Mouse (Mus musculus): ENCODE results near the gene Dync2li1. TPM values are rescaled to one million over a fixed set of nuclear protein-coding genes. Genes with fewer than 3 reads are reported as not detected.
A peak's percentile ranks its signal among the peaks of the same experiment; 100 is the strongest.

The Dync2li1 gene
- polyA plus RNA-seq, 1 experiment from 2014 or later = 36.9 TPM

DNA sequence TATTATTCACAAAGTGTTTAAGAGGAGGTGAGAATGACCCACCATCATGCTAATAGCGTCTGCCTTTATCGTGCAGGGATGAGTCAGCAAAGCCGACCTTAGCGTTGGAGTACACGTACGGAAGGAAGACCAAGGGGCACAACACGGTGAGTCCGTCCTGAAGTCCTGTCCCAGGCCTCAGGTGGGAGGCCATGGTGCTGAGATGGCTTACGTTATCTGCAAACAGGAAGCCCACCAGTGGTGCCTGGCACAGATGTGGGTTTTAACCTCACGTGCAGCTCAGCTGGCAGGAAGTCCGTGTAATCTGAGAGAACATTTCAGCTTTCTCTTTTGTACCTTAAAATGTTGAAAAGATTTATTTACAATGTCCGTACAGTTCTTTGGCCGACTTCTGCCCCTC lies 7.1 kb downstream of the Dync2li1 start:
- no peak for ATAC-seq (ENCODE audit: low FRiP score)
- H3K4me2 ChIP-seq = no peak overlapping the region
- H3K9ac ChIP-seq = no peak overlapping the region
- 0 out of 2 replicates have a peak, but pooled peaks cover 8% of the 10 kb centered on the region for H3K36me3 ChIP-seq
- H3K4me1 ChIP-seq (replicated peaks) = 0 out of 2 replicates have a peak, but pooled peaks cover 6% of the 10 kb centered on the region
- H3K27me3 ChIP-seq = no peaks in the 10 kb centered on the region
- H3K9me3 ChIP-seq = no peaks in the 10 kb centered on the region
- H3K27ac ChIP-seq = no peak overlapping the region
- WGBS = 88% methylated on average over 13 of the region's 13 CpGs
- no peak overlapping the region for H3K4me3 ChIP-seq

DNA sequence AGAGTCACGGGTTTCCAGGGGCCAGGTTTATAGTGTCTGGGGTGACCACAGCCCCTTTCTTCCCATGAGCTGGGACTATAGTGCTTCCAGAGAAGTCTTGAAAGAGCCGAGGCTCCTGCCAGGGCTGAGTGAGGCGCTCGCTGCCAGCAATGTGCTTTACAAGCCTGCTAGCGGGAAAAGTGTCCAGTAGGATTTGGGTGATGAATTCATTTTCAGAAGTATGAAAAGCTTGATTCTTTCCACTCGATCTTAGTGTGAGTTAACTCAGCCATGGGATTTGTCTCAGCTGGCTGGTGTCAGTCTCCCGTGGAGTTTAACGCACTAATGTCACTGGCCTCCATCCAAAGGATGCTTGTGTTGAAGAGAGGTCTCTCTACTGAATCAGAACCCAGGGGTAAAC lies 10.0 kb downstream of the Dync2li1 start:
- ATAC-seq (ENCODE audit: low FRiP score) = no peak
- H3K4me2 ChIP-seq = no peak overlapping the region
- no peak overlapping the region for H3K9ac ChIP-seq
- 59% methylated on average over 8 of the region's 8 CpGs for WGBS
- H3K9me3 ChIP-seq = no peaks in the 10 kb centered on the region
- H3K4me1 ChIP-seq (replicated peaks) = 0 out of 2 replicates have a peak, but pooled peaks cover 6% of the 10 kb centered on the region
- 0 out of 2 replicates have a peak, but pooled peaks cover 8% of the 10 kb centered on the region for H3K36me3 ChIP-seq
- H3K27me3 ChIP-seq = no peaks in the 10 kb centered on the region
- H3K4me3 ChIP-seq = no peak overlapping the region
- H3K27ac ChIP-seq = no peak overlapping the region

DNA sequence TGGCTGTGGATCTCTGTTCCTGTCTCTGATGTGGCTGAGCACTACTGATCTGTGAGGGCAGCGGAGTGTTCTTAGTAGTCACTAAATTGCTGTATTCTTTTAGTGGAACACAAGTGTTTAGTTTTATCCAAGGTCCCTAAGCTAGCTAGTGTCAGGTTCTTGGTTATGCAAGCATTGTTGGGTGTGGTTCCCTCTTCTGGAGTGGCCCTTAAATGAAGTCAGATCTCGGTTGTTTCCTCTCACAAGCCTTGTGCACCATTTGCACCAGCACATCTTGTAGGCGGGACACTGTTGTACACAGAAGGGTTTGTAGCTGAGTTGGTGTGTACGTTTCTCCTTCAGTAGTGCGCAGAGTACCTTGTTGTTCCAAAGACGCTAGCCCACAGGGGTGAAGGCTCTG lies 11.7 kb downstream of the Dync2li1 start:
- ATAC-seq (ENCODE audit: low FRiP score) = no peak
- H3K27me3 ChIP-seq = no peaks in the 10 kb centered on the region
- no peaks in the 10 kb centered on the region for H3K9me3 ChIP-seq
- 0 out of 2 replicates have a peak, but pooled peaks cover 6% of the 10 kb centered on the region for H3K4me1 ChIP-seq (replicated peaks)
- H3K4me3 ChIP-seq = no peak overlapping the region
- no peak overlapping the region for H3K4me2 ChIP-seq
- 0 out of 2 replicates have a peak, but pooled peaks cover 3% of the 10 kb centered on the region for H3K36me3 ChIP-seq
- 94% methylated on average over 6 of the region's 6 CpGs for WGBS
- no peak overlapping the region for H3K9ac ChIP-seq
- no peak overlapping the region for H3K27ac ChIP-seq

DNA sequence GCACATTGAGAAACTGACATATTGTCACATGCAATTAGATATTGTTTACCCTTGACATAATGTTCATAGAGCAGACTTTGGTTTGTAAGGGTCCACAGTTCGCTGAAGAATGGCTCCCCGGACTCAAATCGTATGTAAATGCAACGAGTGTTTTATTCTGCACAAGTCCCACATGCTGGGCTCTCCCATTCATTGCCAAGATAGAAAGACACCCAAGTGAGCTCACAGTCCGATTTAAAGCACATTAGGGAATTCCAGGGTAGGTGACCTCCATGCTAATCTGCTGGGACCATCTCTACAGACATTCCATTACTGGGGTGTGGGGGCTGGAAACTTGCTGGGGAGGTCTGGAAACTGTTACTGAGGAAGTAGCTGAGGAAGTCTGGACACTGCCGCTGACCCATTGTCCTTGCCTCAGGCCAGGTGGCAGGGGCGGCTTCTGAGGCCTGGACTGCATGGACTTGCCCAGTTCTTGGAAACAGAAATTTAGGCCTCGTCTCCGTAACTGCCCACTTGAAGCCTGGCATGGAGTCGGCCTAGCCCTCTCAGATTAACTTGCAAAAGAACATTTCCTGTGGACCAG lies 13.6 kb downstream of the Dync2li1 start:
- Histone ChIP-seq H3K4me3 (no peak overlapping the region), H3K36me3 (no peaks in the 10 kb centered on the region), H3K9ac (no peak overlapping the region), H3K27me3 (no peaks in the 10 kb centered on the region), H3K4me2 (no peak overlapping the region), H3K9me3 (no peaks in the 10 kb centered on the region), H3K4me1 (replicated peaks) (0 out of 2 replicates have a peak, but pooled peaks cover 6% of the 10 kb centered on the region), H3K27ac (no peak overlapping the region)
- 63% methylated on average over 10 of the region's 10 CpGs for WGBS
- ATAC-seq (ENCODE audit: low FRiP score) = no peak

DNA sequence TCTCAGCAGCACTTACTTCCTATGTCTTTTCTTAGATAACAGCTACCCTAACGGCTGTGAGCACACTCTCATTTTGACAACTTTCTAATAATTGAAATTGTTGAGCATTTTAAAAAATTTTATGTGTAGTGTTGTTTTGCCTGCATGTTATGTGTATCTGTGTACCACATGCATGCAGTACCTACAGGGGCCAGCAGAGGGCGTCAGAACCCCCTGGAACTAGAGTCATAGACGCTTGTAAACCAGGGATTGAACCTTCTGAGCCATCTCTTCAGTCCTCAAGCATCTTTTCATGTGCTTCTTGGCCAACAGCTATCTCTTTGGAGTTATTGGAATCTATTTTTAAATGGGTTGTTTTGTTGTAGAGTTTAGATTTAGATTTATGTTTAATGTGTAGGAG lies 15.6 kb downstream of the Dync2li1 start:
- Histone ChIP-seq H3K9me3 (no peaks in the 10 kb centered on the region), H3K9ac (no peak overlapping the region), H3K4me1 (replicated peaks) (no peaks in the 10 kb centered on the region), H3K27me3 (no peaks in the 10 kb centered on the region), H3K27ac (no peak overlapping the region), H3K4me3 (no peak overlapping the region), H3K4me2 (no peak overlapping the region), H3K36me3 (no peaks in the 10 kb centered on the region)
- ATAC-seq (ENCODE audit: low FRiP score) = no peak
- WGBS = 36% methylated on average over 3 of the region's 3 CpGs

DNA sequence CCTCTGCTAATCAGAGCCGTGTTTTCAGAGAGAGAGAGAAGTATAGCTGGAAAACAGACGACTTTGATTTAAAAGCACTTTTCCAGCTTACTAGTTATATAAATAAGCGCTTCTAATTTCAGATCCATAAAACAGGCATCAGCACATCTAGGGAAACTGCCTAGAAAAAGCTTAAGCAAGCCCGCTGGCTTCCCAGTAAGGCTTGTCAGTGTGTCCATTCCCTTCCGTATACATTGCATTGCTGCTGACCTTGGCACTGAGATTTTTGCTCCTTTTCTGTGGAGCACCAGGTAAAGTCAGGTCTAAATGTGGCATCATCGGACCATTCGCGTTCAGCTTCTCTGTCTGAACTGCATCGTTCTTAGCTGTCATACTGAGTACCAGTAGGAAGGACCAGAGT lies 16.0 kb downstream of the Dync2li1 start:
- H3K36me3 ChIP-seq = no peaks in the 10 kb centered on the region
- no peaks in the 10 kb centered on the region for H3K4me1 ChIP-seq (replicated peaks)
- no peaks in the 10 kb centered on the region for H3K9me3 ChIP-seq
- H3K4me2 ChIP-seq = no peak overlapping the region
- H3K9ac ChIP-seq = no peak overlapping the region
- H3K27ac ChIP-seq = no peak overlapping the region
- WGBS = 93% methylated on average over 9 of the region's 9 CpGs
- H3K27me3 ChIP-seq = no peaks in the 10 kb centered on the region
- ATAC-seq (ENCODE audit: low FRiP score) = no peak
- no peak overlapping the region for H3K4me3 ChIP-seq

DNA sequence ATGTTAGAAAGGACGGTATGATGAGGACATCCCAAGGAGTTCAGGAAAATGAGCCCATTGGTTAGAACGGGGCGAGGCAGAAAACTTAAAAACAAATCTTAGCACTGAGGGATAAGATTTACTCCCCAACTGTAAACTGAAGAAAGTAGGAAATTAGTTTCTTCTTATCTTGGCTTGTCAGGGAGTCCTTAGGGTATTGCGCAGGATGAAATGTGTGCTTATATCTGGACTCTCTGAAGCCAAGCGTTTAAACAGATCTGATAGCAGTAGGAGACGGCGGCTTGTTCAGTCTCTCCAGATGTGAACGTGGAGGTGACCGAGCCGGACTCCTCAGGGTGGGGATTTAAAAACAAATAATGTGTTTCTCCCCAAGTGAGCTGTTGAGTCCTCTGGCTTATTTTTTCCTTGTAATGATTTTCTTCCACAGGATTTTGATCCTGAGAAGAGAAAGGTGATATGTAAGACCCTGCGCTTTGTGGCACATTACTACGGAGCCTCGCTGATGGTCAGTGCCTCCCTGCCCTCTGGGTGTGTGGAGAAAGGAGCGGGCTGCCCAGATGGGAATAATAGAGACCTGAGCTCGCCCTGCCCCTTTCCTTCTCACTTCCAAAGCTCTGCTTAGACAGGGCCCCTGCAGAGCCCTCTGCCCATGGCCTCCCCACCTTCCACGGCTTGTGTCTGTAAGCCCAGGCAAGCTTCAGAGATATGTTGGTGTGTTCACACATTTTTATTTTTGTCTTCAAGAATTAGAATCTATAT lies 18.2 kb downstream of the Dync2li1 start:
- no peak overlapping the region for H3K27ac ChIP-seq
- no peaks in the 10 kb centered on the region for H3K4me1 ChIP-seq (replicated peaks)
- H3K4me3 ChIP-seq = no peak overlapping the region
- H3K27me3 ChIP-seq = no peaks in the 10 kb centered on the region
- no peak for ATAC-seq (ENCODE audit: low FRiP score)
- WGBS = 64% methylated on average over 16 of the region's 16 CpGs
- no peaks in the 10 kb centered on the region for H3K9me3 ChIP-seq
- H3K4me2 ChIP-seq = no peak overlapping the region
- H3K36me3 ChIP-seq = no peaks in the 10 kb centered on the region
- peak overlapping the region; percentile 29; the same call in 1 of the 2 replicates for H3K9ac ChIP-seq

DNA sequence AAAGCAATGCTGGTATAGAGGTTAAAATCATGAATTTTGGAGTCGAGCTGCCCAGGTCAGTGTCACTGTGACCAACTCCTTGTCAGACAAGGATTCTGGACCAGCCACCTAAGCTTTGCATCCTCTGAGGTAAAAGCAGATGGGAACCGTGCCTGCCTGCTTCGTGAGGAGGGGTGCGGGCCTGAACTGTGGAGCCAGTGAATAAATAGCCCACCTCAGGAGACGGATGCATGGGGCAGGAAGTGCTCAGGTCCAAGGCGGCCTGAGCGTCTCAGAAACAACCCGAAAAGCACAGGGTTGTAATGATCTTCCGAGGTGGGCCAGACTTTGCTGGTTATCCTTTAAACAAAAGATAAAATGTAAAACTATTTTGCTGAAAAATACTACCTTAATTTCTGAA lies 18.8 kb downstream of the Dync2li1 start:
- H3K9me3 ChIP-seq = no peaks in the 10 kb centered on the region
- no peaks in the 10 kb centered on the region for H3K36me3 ChIP-seq
- H3K27me3 ChIP-seq = no peaks in the 10 kb centered on the region
- H3K4me2 ChIP-seq = no peak overlapping the region
- H3K27ac ChIP-seq = no peak overlapping the region
- H3K4me3 ChIP-seq = no peak overlapping the region
- no peak for ATAC-seq (ENCODE audit: low FRiP score)
- H3K4me1 ChIP-seq (replicated peaks) = no peaks in the 10 kb centered on the region
- 41% methylated on average over 9 of the region's 9 CpGs for WGBS
- H3K9ac ChIP-seq = peak overlapping the region; percentile 29; the same call in 1 of the 2 replicates

DNA sequence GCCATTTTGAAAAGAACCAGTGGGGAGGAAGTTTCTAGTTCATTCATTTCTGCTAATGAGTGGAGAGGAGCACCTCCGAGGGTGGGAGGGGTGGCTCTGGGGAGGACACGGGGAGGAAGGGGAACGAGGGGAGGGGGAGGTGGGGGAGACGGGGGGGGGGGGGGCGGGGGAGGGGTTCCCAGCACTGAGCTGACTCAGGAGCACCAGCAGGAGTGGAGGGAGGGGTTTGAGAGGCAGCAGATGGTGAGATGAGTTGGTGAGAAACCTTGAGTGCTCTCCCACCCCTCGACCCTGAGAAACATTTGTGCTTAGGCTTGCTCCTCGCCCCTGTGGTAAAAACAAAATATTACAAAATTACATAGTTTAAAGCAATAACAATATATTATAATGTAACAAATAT lies 19.6 kb downstream of the Dync2li1 start:
- Histone ChIP-seq H3K9ac (no peak overlapping the region), H3K36me3 (no peaks in the 10 kb centered on the region), H3K9me3 (no peaks in the 10 kb centered on the region), H3K4me1 (replicated peaks) (no peaks in the 10 kb centered on the region), H3K27ac (no peak overlapping the region), H3K4me3 (no peak overlapping the region), H3K27me3 (no peaks in the 10 kb centered on the region), H3K4me2 (no peak overlapping the region)
- WGBS = 18% methylated on average over 5 of the region's 7 CpGs
- no peak for ATAC-seq (ENCODE audit: low FRiP score)

DNA sequence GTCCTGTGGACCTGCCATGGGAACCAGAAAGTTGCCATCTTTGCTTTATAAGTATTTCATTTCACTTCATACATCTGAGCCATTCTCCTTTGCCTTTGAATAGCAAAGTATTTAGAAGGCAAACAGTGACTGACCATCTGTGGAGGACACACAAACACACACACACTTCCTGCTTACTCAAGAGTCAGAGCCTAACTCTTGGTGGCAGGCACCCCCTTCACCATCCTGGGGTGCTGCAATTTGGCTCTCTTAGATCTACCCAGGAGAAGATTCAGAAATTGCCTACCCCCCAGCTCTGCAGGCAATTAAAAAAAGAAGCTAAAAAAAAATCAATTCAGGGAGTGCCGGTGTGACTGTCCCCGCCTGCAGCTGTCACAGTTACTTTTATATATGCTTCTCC lies 20.2 kb downstream of the Dync2li1 start:
- H3K27ac ChIP-seq = no peak overlapping the region
- ATAC-seq (ENCODE audit: low FRiP score) = no peak
- H3K4me2 ChIP-seq = no peak overlapping the region
- H3K4me1 ChIP-seq (replicated peaks) = no peaks in the 10 kb centered on the region
- no peaks in the 10 kb centered on the region for H3K9me3 ChIP-seq
- H3K4me3 ChIP-seq = no peak overlapping the region
- no peaks in the 10 kb centered on the region for H3K36me3 ChIP-seq
- no peak overlapping the region for H3K9ac ChIP-seq
- 52% methylated on average over 2 of the region's 2 CpGs for WGBS
- no peaks in the 10 kb centered on the region for H3K27me3 ChIP-seq

DNA sequence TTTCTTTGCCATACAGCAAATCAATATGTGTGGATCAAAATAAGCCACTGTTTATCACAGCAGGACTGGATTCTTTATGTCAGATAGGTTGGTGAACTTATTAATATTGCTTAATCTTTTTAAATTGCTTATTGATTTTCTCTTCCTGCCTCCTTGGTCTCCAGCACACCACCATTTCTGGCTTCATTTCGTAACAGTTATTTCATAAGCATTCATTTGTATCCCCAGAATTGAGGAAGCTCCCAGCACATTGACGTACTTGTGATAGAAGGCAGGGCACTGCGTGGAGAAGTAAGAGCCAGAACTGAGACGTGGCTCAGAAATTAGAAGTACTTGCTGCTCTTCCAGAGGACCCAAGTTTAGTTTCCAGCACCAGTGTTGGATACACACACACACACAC lies 21.3 kb downstream of the Dync2li1 start:
- no peaks in the 10 kb centered on the region for H3K9me3 ChIP-seq
- H3K27me3 ChIP-seq = no peaks in the 10 kb centered on the region
- no peaks in the 10 kb centered on the region for H3K36me3 ChIP-seq
- H3K4me1 ChIP-seq (replicated peaks) = no peaks in the 10 kb centered on the region
- H3K9ac ChIP-seq = no peak overlapping the region
- no peak overlapping the region for H3K4me3 ChIP-seq
- no peak overlapping the region for H3K27ac ChIP-seq
- no peak for ATAC-seq (ENCODE audit: low FRiP score)
- 89% methylated on average over 4 of the region's 4 CpGs for WGBS
- H3K4me2 ChIP-seq = no peak overlapping the region

DNA sequence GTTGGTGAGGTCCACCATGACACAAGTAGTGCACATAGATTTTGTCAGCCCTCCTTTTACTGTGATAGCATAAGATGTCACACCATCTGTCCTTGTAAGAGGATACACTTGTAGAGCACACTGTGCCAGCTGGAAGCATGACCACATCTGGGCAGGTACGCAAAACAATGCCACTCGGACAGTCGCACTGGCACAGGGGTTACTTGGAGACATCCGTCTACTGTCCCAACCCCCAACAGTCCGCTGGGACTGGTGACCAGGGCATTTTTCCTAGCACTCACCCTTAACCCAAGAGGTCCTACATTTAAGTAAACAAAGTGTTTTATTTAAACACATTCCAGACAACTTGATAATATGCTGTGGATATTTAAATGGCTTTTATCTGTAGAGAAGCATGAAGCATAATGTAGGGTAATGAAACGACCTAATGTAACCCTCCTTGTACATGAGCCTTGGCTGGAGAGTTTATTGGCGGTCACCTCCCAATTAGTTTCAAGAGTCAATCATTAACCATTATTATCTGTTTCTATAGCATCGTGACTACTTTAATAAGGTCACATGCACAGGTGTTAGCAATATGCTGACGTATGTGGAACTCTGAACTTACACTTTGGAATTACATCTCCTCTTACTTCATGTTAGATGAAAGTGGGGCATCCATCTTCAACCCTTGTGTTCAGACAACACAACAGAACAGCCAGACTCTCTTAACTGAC lies 24.2 kb downstream of the Dync2li1 start:
- no peak overlapping the region for H3K27ac ChIP-seq
- no peaks in the 10 kb centered on the region for H3K4me1 ChIP-seq (replicated peaks)
- no peaks in the 10 kb centered on the region for H3K27me3 ChIP-seq
- no peak for ATAC-seq (ENCODE audit: low FRiP score)
- no peak overlapping the region for H3K4me2 ChIP-seq
- 93% methylated on average over 9 of the region's 9 CpGs for WGBS
- H3K9ac ChIP-seq = no peak overlapping the region
- H3K36me3 ChIP-seq = peaks cover 4% of the 10 kb centered on the region; the same call in 1 of the 2 replicates
- no peak overlapping the region for H3K4me3 ChIP-seq
- H3K9me3 ChIP-seq = no peaks in the 10 kb centered on the region

Data from hindbrain, embryonic 13.5 days (tissue).